Comparison of ENCODE assay signal across 18 mouse cellular contexts in the genomic region with DNA sequence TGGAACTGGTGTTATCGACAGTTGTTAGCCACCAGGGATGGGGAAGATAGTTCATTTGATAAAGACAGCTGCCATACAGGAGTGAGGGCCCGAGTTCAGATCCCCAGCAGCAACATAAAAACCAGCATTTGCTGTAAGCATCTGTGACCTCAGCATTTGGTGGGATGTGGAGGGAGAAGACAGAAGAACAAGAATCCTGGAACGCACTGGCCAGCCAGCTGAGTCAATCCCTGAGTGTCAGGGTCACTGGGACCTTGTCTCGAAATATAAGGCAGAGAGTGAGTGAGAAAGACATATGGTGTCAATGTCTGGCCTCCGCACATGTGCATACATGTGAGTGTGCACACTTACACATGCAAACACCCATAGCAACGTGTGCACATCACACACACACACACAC.
"Had no signal": no experiment of that assay in that cellular context is flagged by ENCODE, and none has a peak within 500 bp of the region (broad histone marks: within the 10 kb centered on the region; RNA-seq: fewer than 3 reads in every experiment).

No protein-coding gene starts in this region.

- DNase-seq: lung, adult 2 months; lung, postnatal 14 days; lung, postnatal 36 days; retina, postnatal 1 day; right cerebral cortex, adult 18-20 months; right cerebral cortex, postnatal 25 days; right cerebral cortex, postnatal 4 days; spleen, adult 18-20 months; thymus, adult 18-20 months had no signal

- H3K4me3 ChIP-seq: lung, embryonic 15.5 days; megakaryocyte, embryonic 14.5 days; midbrain, embryonic 13.5 days; myocyte; neural tube, embryonic 13.5 days; neural tube, embryonic 15.5 days had no signal

- H3K9ac ChIP-seq: lung, embryonic 15.5 days; midbrain, embryonic 13.5 days; neural tube, embryonic 13.5 days; neural tube, embryonic 15.5 days had no signal

- H3K27ac ChIP-seq: lung, embryonic 15.5 days; macrophage; midbrain, embryonic 13.5 days; neural tube, embryonic 13.5 days; neural tube, embryonic 15.5 days had no signal

- H3K4me1 ChIP-seq: midbrain, embryonic 13.5 days; neural tube, embryonic 13.5 days; neural tube, embryonic 15.5 days had no signal

- H3K4me2 ChIP-seq: lung, embryonic 15.5 days; midbrain, embryonic 11.5 days; midbrain, embryonic 13.5 days; neural tube, embryonic 13.5 days; neural tube, embryonic 15.5 days had no signal

- H3K36me3 ChIP-seq: lung, embryonic 15.5 days; midbrain, embryonic 13.5 days; neural tube, embryonic 13.5 days; neural tube, embryonic 15.5 days had no signal

- H3K9me3 ChIP-seq: lung, embryonic 15.5 days; megakaryocyte, embryonic 14.5 days; midbrain, embryonic 13.5 days; neural tube, embryonic 13.5 days; neural tube, embryonic 15.5 days had no signal

- ATAC-seq: midbrain, embryonic 13.5 days; midbrain, embryonic 16.5 days had no signal

- H3K27me3 ChIP-seq: lung, embryonic 15.5 days; midbrain, embryonic 13.5 days; neural tube, embryonic 15.5 days had no signal
